Mouse (Mus musculus) adrenal gland, adult 10 weeks (tissue): ENCODE data around the gene Tdrd9. TPM values are rescaled to one million over a fixed set of nuclear protein-coding genes. Genes with fewer than 3 reads are reported as not detected.

Source experiments
- polyA plus RNA-seq: library from polyadenylated mRNA; stranded (reverse); fragments of 350-450 nt; fragmentation: Illumina TruSeq; extraction: RNeasy Lipid Tissue Mini Kit (QIAGEN cat#74804); gene quantifications from one replicate; pipeline ENCODE4 v1.2.3, GENCODE M21; 2014; ENCODE audit warnings: low read depth, low replicate concordance

Gene Tdrd9
- not detected for polyA plus RNA-seq

DNA sequence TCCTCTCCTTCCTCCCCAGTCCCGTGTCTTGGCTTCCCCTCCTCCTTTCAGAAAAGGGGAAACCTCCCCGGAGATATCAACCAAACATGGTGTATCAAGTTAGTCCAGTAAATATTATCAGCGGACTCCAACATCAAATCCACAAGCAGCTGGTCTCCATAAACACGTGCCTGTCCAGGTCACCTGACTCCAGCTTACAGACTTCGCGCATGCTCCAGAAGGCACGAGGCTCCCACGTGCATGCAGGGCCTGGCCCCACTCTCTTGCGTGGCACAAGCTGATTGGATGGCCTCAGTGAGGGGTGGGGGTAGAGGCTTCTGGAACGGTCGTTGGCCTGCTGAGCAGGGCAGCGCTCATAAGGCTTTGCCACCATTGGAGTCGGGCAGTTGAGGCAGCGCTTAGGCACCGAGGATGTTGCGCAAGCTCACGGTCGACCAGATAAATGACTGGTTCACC is at the start of gene Tdrd9:
Tdrd9 (plus strand) TSS at position 329 of the 456 bp plus-strand sequence.

GRCm38 (mm10) chr12:111966683-111967173 is 4.6 kb upstream of the Tdrd9 start, which contains the start of gene Atp5mpl:
Atp5mpl (minus strand) TSS chr12:111966977.

GRCm38 (mm10) chr12:111980887-111981367 is 9.6 kb downstream of the Tdrd9 start, which contains the start of gene Rd3l:
Rd3l (minus strand) TSS chr12:111981317.

DNA sequence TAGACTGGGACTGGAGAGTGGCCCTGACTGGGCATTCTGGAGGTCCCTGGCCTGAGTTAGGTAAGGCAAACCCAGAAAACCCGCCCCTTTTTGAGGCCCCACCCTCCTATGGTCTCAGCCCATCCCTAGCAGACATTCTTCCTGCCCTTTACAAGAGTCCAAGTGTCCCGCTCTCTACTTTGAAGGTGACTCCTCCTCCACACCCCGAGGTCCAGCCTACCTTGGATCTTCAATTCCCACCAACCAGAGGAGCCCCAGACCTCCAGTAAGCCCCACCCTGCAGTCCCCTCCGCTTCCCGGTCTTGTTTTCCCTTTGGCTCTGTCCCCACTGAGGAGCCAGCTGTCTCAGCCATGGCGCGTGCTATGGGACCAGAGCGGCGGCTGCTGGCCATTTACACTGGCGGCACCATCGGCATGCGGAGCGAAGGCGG is 135.2 kb downstream of the Tdrd9 start, which contains the start of gene Aspg:
Aspg (plus strand) TSS at position 139 of the 431 bp plus-strand sequence.

Other genes with a start within 250 kb of the Tdrd9 start
- 5.1 TPM for gene Klc1, start 212.7 kb upstream of the Tdrd9 start, polyA plus RNA-seq
- 1.6 TPM for gene Xrcc3, start 157.7 kb upstream of the Tdrd9 start, polyA plus RNA-seq
- 23.0 TPM for gene Zfyve21, start 157.4 kb upstream of the Tdrd9 start, polyA plus RNA-seq
- gene Ppp1r13b, start 63.4 kb upstream of the Tdrd9 start, polyA plus RNA-seq: 3.4 TPM
- 635 TPM for gene Atp5mpl, start 4.6 kb upstream of the Tdrd9 start, polyA plus RNA-seq
- gene Rd3l, start 9.8 kb downstream of the Tdrd9 start, polyA plus RNA-seq: not detected
- not detected for gene Aspg, start 135.1 kb downstream of the Tdrd9 start, polyA plus RNA-seq
- 0.52 TPM for gene Kif26a, start 174.6 kb downstream of the Tdrd9 start, polyA plus RNA-seq